Mouse (Mus musculus) erythroblast, adult 5-6 weeks (primary cell): ENCODE results near the gene Ckm. TPM values are rescaled to one million over a fixed set of nuclear protein-coding genes. Genes with fewer than 3 reads are reported as not detected.

Source experiments
- ATAC-seq: replicated peaks from 2 replicates; pipeline ENCODE4 v1.8.0; 2016; ENCODE audit warnings: moderate number of reproducible peaks, mild to moderate bottlenecking, moderate TSS enrichment, inconsistent platforms; ENCODE audit not compliant: poor library complexity, low FRiP score, severe bottlenecking
- total RNA-seq, 2 experiments: library from RNA; stranded (forward) in 1 of 2; stranded (reverse) in 1 of 2; fragments of 150-400 nt in 1 of 2; fragments of 200-764, 138-1000 nt in 1 of 2; gene quantifications; 2 replicates each; pipeline versions ENCODE4 v1.2.3 to v1.2.4; 2015 to 2017; ENCODE audit warnings: low replicate concordance in 2 of 2

Ckm gene
- total RNA-seq, 2 experiments from 2014 or later, result not detected

DNA sequence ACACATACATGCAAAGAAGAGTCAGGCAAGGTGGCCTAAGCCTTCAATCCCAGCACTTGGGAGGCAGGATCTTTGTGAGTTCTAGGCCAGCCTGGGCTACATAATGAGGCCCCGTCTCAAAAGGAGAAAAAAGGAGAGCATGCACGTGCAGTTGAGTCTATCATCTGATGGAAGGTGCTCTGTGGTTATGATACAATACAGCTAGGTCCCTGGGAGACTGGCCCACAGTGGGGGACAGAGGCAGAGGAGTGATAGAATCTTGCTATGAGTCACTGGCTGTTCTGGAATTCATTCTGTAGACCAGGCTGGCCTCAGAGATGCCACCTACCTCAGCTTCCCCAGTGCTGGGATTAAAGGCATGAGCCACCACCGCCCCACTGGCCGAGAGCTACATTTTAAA lies 57.9 kb downstream of the Ckm start:
- no peak for ATAC-seq

- ATAC-seq, result no peak
These were observed 58.4 kb downstream of the Ckm start, which contains the start of gene Exoc3l2 for GRCm38 (mm10) chr7:19462884-19463381. Gene Exoc3l2 (plus strand): TSS chr7:19463331.

DNA sequence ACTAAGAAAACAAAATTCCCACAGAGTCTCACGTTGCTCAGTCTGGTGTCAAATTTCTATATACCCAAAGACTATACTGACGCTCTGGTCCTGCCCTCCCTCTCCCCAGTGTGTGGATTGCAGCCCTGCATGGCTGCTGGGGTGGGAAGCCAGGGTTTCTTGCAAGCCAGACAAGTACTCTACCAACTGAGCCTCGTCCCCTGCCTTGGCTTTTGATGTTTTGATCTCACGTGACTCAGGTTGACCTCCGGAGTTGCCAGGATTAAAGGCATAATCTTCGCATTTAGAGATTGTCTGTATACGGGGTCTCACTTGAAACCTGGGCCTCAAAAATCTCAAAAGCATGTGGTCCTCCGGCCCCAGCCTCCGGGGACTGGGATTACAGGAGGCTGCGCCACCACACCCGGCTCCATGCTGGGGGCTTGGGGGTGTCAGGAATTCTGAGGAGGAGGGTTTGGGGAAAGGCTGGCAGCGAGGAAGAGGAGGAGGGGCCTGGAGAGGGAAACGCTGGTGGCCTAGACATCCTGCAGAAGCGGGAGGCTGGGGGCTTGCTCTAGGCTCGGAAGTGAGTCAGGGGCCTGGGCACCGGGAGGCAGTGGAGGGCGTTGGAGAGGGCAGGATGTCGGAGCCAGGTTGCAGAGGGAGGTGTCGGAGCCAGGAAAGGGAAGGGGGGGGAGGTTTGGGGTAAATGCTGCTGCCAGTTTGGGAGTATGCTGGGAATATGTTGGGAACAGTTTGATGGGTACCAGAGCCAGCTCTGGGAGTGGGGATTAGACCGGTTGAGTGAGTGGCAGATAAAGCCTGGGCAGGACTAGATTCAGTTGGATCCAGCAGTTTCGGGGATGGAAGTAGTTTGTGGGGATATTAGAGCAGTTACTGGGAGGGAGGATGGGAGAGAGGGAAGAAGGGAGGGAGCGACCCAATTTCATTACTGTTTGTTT lies 60.1 kb downstream of the Ckm start:
- no peak for ATAC-seq

DNA sequence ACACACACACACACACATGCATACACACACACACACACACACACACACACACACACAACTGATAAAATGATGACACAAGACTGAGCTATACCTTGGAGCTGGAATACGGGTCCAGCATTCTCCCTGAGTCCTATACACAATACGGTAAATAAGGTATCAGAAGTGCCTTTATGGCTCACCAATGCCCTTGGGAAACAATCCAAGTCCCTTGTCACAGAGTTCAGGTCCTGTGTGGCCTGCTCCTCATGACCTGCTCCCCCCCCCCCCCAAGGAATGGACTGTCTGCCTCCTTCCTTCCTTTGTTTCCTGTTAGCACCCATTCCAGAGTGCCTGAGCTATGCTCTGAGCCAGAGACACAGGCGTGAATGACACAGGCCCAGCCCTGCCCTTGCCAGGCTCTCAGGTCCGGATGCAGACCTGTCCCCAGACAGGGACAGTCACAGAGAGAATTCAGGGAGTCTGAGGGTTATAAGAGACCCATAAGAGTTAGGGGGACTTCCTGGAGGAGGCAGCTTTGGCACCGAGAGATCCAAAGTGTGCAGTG lies 62.1 kb downstream of the Ckm start:
- no peak for ATAC-seq

DNA sequence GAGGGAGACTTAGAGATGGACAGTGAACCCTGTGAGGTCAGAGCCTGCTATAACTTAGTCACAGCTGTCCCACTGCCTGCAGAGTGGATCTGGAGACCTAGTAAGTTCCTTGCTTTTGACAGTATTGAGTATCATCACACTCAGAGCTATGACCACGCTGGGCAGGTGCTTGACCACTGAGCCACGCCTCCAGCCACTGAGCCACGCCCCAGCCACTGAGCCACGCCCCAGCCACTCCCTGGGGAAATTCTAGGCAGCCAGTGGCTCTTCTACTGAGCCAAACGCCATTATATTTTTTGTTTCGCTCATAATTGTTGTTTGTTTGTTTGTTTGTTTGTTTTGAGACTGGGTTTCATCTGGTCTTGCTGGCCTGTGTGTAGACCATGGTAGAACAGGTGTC lies 63.1 kb downstream of the Ckm start:
- ATAC-seq, result peak; percentile 54; the same call in 1 of the 2 replicates

DNA sequence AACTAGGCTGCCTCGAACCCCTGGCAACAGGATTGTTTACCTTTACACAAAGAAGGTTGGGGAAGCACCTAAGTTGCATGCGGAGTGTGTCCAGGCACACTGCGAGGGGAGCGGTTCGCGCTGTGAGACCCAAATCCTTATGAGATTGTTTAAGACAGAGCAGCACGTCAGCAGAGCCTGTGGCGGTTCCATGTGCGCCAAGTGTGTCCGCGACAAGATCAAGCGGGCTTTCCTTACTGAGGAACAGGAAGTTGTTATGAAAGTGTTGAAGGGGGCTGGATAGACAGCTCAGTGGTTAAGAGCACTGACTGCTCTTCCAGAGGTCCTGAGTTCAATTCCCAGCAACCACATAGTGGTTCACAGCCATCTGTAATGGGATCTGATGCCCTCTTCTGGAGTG lies 63.7 kb downstream of the Ckm start:
- no peak for ATAC-seq

- no peak for ATAC-seq
These were observed 64.8 kb downstream of the Ckm start for GRCm38 (mm10) chr7:19469404-19469803.

DNA sequence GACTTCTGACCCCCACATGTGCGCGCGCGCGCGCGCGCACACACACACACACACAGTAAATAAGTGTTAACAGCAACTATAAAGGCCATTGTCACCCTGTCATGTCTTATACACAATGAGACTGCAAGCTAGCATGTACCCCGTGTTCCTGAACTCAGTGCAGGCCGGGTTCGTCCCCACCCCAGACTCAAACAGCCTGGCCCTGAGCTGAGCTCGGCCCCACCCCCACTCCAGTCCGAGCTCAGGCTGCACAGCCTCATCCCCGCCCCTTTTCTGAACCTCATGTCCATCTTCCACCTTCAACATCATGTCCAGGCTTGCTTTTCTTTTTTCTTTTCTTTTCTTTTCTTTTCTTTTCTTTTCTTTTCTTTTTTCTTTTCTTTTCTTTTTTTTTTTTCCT lies 65.7 kb downstream of the Ckm start:
- ATAC-seq, result no peak

DNA sequence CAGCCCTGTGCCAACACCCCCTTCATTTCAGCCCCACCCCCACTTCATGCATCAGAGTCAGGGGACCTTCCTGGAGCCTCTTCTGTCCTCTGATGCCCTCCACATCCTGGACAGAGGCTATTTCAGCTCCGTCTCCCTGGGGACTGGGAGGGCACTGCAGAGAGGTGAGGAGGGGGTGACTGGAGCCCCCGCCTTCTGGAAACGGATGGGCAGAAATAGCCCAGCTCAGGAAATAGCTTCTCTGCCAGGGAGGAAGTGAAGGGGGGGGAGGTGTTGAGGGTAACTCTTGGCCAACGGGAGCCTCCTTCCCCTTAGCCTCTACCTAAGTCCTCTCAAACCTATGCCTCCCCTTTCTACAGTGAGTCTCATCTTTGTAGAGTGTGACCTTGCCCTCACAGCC lies 67.8 kb downstream of the Ckm start:
- no peak for ATAC-seq

Other genes starting within 250 kb of the Ckm start
- gene Gipr, start 238.6 kb upstream of the Ckm start, total RNA-seq (2015; ENCODE audit: low replicate concordance), result 0.42 TPM in 1 of 2 replicates, not detected in the other
- not detected in 2 replicates for gene Gipr, start 238.6 kb upstream of the Ckm start, total RNA-seq (2017; ENCODE audit: low replicate concordance)
- gene Eml2, start 228.4 kb upstream of the Ckm start, total RNA-seq (2015; ENCODE audit: low replicate concordance), result 1.5 and 2.1 TPM in 2 replicates
- gene Eml2, start 228.4 kb upstream of the Ckm start, total RNA-seq (2017; ENCODE audit: low replicate concordance), result 2.8 and 3.7 TPM in 2 replicates
- 0.19 TPM in 1 of 2 replicates, not detected in the other for gene Gpr4, start 192.2 kb upstream of the Ckm start, total RNA-seq (2015; ENCODE audit: low replicate concordance)
- not detected in 2 replicates for gene Gpr4, start 192.2 kb upstream of the Ckm start, total RNA-seq (2017; ENCODE audit: low replicate concordance)
- 6.5 and 7.7 TPM in 2 replicates for gene Opa3, start 176.4 kb upstream of the Ckm start, total RNA-seq (2015; ENCODE audit: low replicate concordance)
- gene Opa3, start 176.4 kb upstream of the Ckm start, total RNA-seq (2017; ENCODE audit: low replicate concordance), result 2.1 and 5.6 TPM in 2 replicates
- gene Vasp, start 133.0 kb upstream of the Ckm start, total RNA-seq (2015; ENCODE audit: low replicate concordance), result 34.6 and 35.9 TPM in 2 replicates
- 32.5 and 56.6 TPM in 2 replicates for gene Vasp, start 133.0 kb upstream of the Ckm start, total RNA-seq (2017; ENCODE audit: low replicate concordance)
- gene Ppm1n, start 124.7 kb upstream of the Ckm start, total RNA-seq (2015; ENCODE audit: low replicate concordance), result not detected in 2 replicates
- gene Ppm1n, start 124.7 kb upstream of the Ckm start, total RNA-seq (2017; ENCODE audit: low replicate concordance), result not detected in 2 replicates
- gene Rtn2, start 122.2 kb upstream of the Ckm start, total RNA-seq (2015; ENCODE audit: low replicate concordance), result not detected in 2 replicates
- not detected in 2 replicates for gene Rtn2, start 122.2 kb upstream of the Ckm start, total RNA-seq (2017; ENCODE audit: low replicate concordance)
- 2.9 and 3.1 TPM in 2 replicates for gene Fosb, start 94.7 kb upstream of the Ckm start, total RNA-seq (2015; ENCODE audit: low replicate concordance)
- gene Fosb, start 94.7 kb upstream of the Ckm start, total RNA-seq (2017; ENCODE audit: low replicate concordance), result 2.2 and 3.8 TPM in 2 replicates
- 8.6 and 8.8 TPM in 2 replicates for gene Ercc1, start 60.0 kb upstream of the Ckm start, total RNA-seq (2015; ENCODE audit: low replicate concordance)
- 4.6 and 5.2 TPM in 2 replicates for gene Ercc1, start 60.0 kb upstream of the Ckm start, total RNA-seq (2017; ENCODE audit: low replicate concordance)
- gene Cd3eap, start 45.3 kb upstream of the Ckm start, total RNA-seq (2015; ENCODE audit: low replicate concordance), result 1.2 and 1.9 TPM in 2 replicates
- gene Cd3eap, start 45.3 kb upstream of the Ckm start, total RNA-seq (2017; ENCODE audit: low replicate concordance), result 2.6 and 5.7 TPM in 2 replicates
- gene Ppp1r13l, start 45.0 kb upstream of the Ckm start, total RNA-seq (2015; ENCODE audit: low replicate concordance), result 0.19 and 3.3 TPM in 2 replicates
- not detected in 2 replicates for gene Ppp1r13l, start 45.0 kb upstream of the Ckm start, total RNA-seq (2017; ENCODE audit: low replicate concordance)
- gene Ercc2, start 22.8 kb upstream of the Ckm start, total RNA-seq (2015; ENCODE audit: low replicate concordance), result 1.3 and 2.7 TPM in 2 replicates
- 11.4 and 18.0 TPM in 2 replicates for gene Ercc2, start 22.8 kb upstream of the Ckm start, total RNA-seq (2017; ENCODE audit: low replicate concordance)
- gene Klc3, start 672 bp upstream of the Ckm start, total RNA-seq (2015; ENCODE audit: low replicate concordance), result not detected in 2 replicates
- not detected in 2 replicates for gene Klc3, start 672 bp upstream of the Ckm start, total RNA-seq (2017; ENCODE audit: low replicate concordance)
- 1.9 and 5.2 TPM in 2 replicates for gene Mark4, start 54.0 kb downstream of the Ckm start, total RNA-seq (2015; ENCODE audit: low replicate concordance)
- gene Mark4, start 54.0 kb downstream of the Ckm start, total RNA-seq (2017; ENCODE audit: low replicate concordance), result 1.7 and 2.8 TPM in 2 replicates
- gene Exoc3l2, start 58.6 kb downstream of the Ckm start, total RNA-seq (2015; ENCODE audit: low replicate concordance), result not detected in 2 replicates
- not detected in 2 replicates for gene Exoc3l2, start 58.6 kb downstream of the Ckm start, total RNA-seq (2017; ENCODE audit: low replicate concordance)
- 3.5 and 4.2 TPM in 2 replicates for gene Bloc1s3, start 103.6 kb downstream of the Ckm start, total RNA-seq (2015; ENCODE audit: low replicate concordance)
- 0.84 and 1.5 TPM in 2 replicates for gene Bloc1s3, start 103.6 kb downstream of the Ckm start, total RNA-seq (2017; ENCODE audit: low replicate concordance)
- 17.9 and 18.8 TPM in 2 replicates for gene Trappc6a, start 103.6 kb downstream of the Ckm start, total RNA-seq (2015; ENCODE audit: low replicate concordance)
- gene Trappc6a, start 103.6 kb downstream of the Ckm start, total RNA-seq (2017; ENCODE audit: low replicate concordance), result 2.7 and 7.8 TPM in 2 replicates
- gene Nkpd1, start 113.1 kb downstream of the Ckm start, total RNA-seq (2015; ENCODE audit: low replicate concordance), result not detected in 2 replicates
- gene Nkpd1, start 113.1 kb downstream of the Ckm start, total RNA-seq (2017; ENCODE audit: low replicate concordance), result not detected in 2 replicates
- gene Ppp1r37, start 158.3 kb downstream of the Ckm start, total RNA-seq (2015; ENCODE audit: low replicate concordance), result 12.5 and 13.3 TPM in 2 replicates
- gene Ppp1r37, start 158.3 kb downstream of the Ckm start, total RNA-seq (2017; ENCODE audit: low replicate concordance), result 22.9 and 37.9 TPM in 2 replicates
- not detected in 2 replicates for gene Zfp296, start 172.5 kb downstream of the Ckm start, total RNA-seq (2015; ENCODE audit: low replicate concordance)
- 0.84 TPM in 1 of 2 replicates, not detected in the other for gene Zfp296, start 172.5 kb downstream of the Ckm start, total RNA-seq (2017; ENCODE audit: low replicate concordance)
- gene Gemin7, start 172.8 kb downstream of the Ckm start, total RNA-seq (2015; ENCODE audit: low replicate concordance), result 32.0 and 46.7 TPM in 2 replicates
- 10.2 and 13.5 TPM in 2 replicates for gene Gemin7, start 172.8 kb downstream of the Ckm start, total RNA-seq (2017; ENCODE audit: low replicate concordance)
- 0.96 and 2.3 TPM in 2 replicates for gene Clasrp, start 199.7 kb downstream of the Ckm start, total RNA-seq (2015; ENCODE audit: low replicate concordance)
- gene Clasrp, start 199.7 kb downstream of the Ckm start, total RNA-seq (2017; ENCODE audit: low replicate concordance), result 14.9 and 21.9 TPM in 2 replicates
- 1.5 TPM in 1 of 2 replicates, not detected in the other for gene Relb, start 224.7 kb downstream of the Ckm start, total RNA-seq (2015; ENCODE audit: low replicate concordance)
- gene Relb, start 224.7 kb downstream of the Ckm start, total RNA-seq (2017; ENCODE audit: low replicate concordance), result 0.68 and 2.2 TPM in 2 replicates